Mouse (Mus musculus): ENCODE measurements at regions not wholly inside any gene's neighbourhood (a gene's known extent, or its start where the extent isn't known, plus 50 kb on each side); places are given as distances from the start of the nearest gene placed in this dataset.

GRCm38 (mm10) chr11:7765303-7765702 is 551.6 kb upstream of the Igfbp3 start:
- TF ChIP-seq CTCF (IDR thresholded peaks at IDR 0.05; ENCODE audit: extremely low read depth, insufficient read depth, low read length) (no peak), POLR2A (IDR thresholded peaks at IDR 0.05; ENCODE audit: extremely low read depth, insufficient read depth, low read length) (no peak)
- Histone ChIP-seq H3K27ac (ENCODE audit: insufficient read depth, low read length) (no peak overlapping the region), H3K4me1 (ENCODE audit: control insufficient read depth, insufficient read depth, low read length) (no peaks in the 10 kb centered on the region), H3K4me3 (ENCODE audit: insufficient read depth, low read length) (no peak overlapping the region)

GRCm38 (mm10) chr11:7758862-7759467 is 545.2 kb upstream of the Igfbp3 start:
- no peak for TF ChIP-seq CTCF (IDR thresholded peaks at IDR 0.05; ENCODE audit: extremely low read depth, insufficient read depth, low read length)
- TF ChIP-seq POLR2A (IDR thresholded peaks at IDR 0.05; ENCODE audit: extremely low read depth, insufficient read depth, low read length): no peak
- Histone ChIP-seq H3K4me1 (ENCODE audit: control insufficient read depth, insufficient read depth, low read length) (no peaks in the 10 kb centered on the region), H3K4me3 (ENCODE audit: insufficient read depth, low read length) (no peak overlapping the region), H3K27ac (ENCODE audit: insufficient read depth, low read length) (no peak overlapping the region)
